Mouse (Mus musculus) ES-CJ7 (cell line): ENCODE data around the gene Ampd3.
A peak's percentile ranks its signal among the peaks of the same experiment; 100 is the strongest.

ENCODE experiments used
- DNase-seq: peaks from one replicate; pipeline ENCODE4 v3.0.0; 2011; ENCODE audit warnings: low read depth, low spot score

Gene Ampd3

DNA sequence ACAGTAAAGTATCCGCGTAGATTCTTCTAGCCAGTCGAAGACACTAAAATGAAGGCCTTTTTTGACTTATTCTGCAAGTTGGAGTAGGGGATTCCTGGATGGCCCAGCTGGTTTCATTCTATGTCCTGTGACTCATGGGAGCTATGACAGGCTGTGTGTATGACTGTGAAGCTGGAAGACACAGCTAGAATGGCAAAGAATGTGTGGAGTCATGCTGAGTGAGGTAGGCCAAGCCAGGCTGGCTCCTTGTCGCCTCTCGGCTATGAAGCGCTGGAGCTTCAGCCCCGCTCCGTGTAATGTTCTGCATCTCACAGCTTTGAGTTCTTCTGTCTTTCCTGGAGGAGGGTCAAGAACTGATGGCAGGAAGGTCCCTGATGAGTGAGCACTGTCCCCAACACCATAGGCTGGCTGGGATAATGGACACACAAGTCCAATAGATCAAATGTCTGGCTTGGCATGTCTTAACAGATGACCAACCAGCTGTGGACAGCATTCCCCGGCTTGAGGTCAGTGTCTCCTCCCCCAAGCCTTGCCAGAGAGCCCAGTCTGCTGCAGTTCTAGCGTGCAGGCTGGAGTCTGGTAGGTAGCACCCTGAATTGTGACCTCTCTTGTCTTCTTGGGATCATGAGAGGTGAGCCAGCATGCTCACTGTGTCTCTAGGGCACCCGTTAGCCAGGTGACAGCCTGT lies 29.9 kb downstream of the Ampd3 start:
- DNase-seq, result no peak

GRCm38 (mm10) chr7:110801028-110801427 lies 33.0 kb downstream of the Ampd3 start:
- DNase-seq, result peak; percentile 75

GRCm38 (mm10) chr7:110803131-110803530 lies 35.1 kb downstream of the Ampd3 start:
- no peak for DNase-seq

GRCm38 (mm10) chr7:110804266-110804665 lies 36.3 kb downstream of the Ampd3 start:
- DNase-seq, result no peak

DNA sequence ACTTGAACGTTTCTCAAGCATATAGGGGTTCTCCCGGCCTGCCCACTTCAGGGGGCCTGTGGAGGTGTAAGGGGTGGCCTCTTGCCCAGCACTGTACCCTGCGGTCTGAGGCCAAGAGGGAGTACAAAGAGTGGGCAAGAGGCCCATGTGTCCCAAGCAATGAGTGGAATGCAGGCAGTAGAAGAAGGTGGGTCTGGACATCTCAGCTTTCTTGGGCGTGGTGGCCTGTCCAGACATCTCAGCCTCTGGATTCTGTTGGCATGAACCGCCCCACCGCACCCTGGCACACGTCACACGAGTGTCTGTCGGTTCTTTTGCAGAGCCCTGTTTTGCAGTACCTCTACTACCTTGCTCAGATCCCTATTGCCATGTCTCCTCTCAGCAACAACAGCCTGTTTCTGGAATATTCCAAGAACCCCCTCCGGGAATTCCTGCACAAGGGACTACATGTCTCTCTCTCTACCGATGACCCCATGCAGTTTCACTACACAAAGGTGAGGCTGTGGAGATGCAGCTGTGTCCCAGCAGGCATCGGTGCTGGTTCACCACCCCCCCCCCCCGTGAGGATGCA lies 39.5 kb downstream of the Ampd3 start:
- no peak for DNase-seq

DNA sequence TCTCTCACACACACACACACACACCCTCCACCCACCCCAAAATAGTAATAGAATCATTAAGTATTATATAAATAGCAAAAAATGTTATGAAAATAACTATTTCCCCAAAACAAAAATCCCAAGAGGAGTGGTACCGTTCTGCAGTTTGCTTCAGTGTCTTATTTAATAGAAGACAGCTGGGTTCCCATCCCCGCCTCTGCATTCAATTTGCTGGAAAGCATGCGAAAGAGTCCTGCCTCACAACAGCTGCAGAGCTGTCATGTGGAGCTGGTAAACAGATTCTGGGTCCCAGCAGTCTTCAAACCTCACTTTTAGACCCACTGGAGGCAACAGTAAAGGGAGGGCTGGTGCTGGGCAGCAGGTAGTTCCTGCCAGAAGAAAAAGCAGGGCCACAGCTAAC lies 41.0 kb downstream of the Ampd3 start:
- no peak for DNase-seq

GRCm38 (mm10) chr7:110809585-110810557 lies 41.9 kb downstream of the Ampd3 start:
- no peak for DNase-seq

DNA sequence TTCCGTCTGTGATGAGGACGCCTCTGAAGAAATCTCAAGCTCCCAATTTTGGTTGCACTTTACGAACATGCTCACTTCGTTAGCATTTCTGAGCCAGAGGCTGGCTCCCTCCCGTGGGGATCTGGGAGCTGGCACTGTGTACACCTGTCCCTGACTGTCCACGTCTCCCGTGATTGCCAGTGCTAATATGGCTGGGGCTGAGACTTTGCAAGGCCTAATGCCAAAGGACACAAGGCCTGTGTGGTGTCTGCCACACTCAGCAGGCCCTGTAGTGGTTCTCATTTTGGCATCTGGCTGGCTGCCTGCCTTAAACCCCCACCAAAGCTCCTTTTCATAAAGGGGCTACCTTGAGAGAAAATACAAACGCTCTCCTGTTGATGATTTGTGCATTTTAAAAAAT lies 43.0 kb downstream of the Ampd3 start:
- DNase-seq, result no peak

- DNase-seq, result no peak
Measured at GRCm38 (mm10) chr7:110811529-110811928, 43.5 kb downstream of the Ampd3 start.

GRCm38 (mm10) chr7:110813983-110814382 lies 46.0 kb downstream of the Ampd3 start:
- DNase-seq, result no peak

GRCm38 (mm10) chr7:110816037-110816436 lies 48.0 kb downstream of the Ampd3 start:
- DNase-seq, result peak; percentile 50

- no peak for DNase-seq
Measured at GRCm38 (mm10) chr7:110818206-110818605, 50.2 kb downstream of the Ampd3 start.

GRCm38 (mm10) chr7:110818787-110819350 lies 50.9 kb downstream of the Ampd3 start:
- no peak for DNase-seq

GRCm38 (mm10) chr7:110821068-110821467 lies 53.1 kb downstream of the Ampd3 start:
- DNase-seq, result no peak

DNA sequence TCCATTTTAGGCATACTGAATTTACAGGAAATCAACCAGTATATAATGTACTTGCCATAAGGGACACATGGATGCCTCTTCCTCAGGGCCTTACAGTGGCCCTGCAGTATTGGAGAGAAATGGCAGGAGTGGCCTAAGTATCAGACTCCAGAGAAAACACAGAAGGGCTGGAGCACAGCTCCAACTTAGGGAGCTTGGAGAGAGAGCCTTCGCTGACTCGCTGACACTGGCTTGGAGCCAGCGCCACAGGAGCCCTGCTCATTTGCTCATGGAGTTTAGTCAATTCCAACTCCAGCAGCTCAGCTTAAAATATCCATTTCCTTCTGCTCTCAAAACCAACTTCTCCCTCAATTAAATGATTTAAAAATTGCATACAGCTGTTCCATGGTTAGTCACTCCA lies 53.6 kb downstream of the Ampd3 start:
- no peak for DNase-seq

DNA sequence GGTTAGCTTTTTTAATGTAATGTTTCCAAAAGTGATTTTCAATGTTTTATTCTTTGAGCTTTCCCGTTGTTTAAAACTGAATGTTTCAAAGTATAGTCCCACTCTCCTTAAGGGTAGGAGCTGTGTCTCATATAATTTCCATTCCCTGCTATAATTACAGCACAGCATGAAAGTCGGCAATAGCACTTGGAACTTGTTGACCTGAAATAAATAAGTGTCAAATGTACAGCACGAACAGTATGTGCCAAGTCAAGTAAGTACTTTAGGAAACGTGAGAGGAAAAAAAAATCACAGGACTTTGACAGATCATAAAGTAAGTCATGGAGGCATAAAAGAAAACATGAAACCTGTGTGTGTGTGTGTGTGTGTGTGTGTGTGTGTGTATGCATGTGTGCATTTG lies 54.0 kb downstream of the Ampd3 start:
- DNase-seq, result no peak

DNA sequence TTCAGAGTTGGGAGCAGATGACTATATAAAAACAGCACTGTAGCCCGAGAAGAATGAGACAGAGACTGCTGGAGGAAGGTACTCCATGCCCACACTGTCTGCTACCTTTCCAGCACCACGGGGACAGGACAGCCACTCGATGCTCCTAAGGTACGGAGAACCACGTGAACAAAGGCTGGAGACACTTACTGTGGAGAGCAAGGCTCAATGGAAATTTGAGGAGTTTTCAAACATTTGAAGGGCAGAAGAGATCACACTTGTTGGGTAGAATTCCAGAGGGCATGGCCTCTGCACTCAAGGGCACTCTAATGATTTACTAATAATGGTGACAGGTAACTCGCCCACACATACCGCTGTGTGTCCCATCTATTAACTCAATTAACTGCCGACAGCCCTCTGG lies 55.1 kb downstream of the Ampd3 start:
- no peak for DNase-seq

DNA sequence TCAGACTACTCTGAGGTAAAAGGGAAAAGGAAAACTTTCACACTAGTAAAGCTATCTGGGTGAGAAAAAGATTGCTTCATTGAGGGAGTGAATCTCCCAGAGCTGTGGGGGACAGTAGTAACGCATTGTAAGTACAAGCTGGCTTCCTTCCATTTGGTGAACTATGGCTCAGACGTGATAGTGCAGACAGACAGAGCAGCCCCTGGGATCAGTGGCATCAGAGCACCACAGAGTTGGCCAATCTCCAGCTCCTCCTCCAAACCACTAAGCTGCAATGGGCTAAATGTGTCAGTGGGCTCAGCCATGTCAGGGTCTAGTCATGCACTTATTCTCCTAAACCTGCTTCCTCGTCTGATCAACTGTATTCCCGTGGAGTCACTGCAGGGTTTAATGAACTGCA lies 55.6 kb downstream of the Ampd3 start:
- no peak for DNase-seq

DNA sequence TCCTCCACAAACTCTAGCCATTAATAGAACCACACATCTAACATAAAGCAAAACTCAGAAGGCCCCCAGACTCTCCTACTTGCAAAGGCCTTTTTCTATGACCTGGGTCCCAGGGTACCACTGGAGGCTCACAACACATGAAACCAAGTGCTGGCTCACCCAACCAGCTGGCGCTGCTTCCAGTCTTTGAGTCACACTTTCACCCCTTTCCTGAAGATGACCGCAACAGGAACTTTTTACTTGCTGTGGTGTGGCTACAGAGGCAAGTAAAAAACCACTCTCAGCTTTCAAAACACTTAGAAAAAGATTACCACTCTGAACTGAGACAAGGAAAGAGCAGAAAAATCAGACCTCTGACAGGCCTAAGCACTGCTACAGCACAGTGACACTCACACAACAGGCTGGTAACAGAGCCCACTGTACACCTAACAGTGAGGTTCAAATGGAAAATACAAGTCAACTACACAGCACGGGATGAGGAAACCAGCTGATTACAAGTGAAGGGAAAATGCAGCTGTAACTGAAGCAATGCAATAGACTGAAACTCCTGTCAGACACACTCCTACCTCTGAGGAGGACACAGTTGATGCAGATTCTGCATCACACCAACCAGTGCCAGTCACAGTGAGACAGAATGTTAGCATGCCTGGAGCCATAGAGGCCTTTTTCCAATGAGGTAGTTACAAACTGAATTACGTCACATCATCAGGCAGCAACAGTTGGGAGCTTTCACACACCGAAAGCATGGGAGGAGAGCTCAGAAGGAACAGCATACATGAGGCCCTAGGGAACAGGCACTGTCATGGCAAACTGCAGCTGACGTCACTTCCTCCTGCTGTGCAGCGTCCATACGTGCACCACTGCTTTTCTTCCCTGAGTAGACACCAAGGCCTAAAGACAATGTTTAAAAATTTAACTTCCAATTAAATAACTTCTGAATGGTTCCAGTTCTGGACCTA lies 56.3 kb downstream of the Ampd3 start:
- DNase-seq, result no peak

DNA sequence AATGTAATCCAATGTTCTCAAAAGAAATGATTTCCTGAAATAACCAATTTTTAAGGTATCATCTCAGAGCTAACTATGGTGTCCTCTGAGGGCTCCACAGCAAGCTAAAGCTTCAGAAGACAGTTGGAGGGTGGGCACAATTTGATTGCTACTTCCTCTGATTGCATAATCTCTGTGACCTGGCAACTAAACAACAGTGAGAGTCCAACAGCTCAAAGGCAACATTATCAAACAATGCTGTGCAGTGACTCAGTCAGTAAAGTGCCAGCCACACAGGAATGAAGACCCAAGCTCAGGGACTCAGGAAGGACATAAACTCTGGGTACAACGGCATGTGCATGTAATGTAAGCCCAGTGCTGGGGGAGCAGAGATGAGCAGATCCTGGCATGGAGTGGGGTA lies 65.0 kb downstream of the Ampd3 start:
- no peak for DNase-seq

GRCm38 (mm10) chr7:110834018-110834417 lies 66.0 kb downstream of the Ampd3 start:
- no peak for DNase-seq
